Mouse (Mus musculus) heart, adult 8-10 months (tissue): Measurements from ENCODE around the gene Ublcp1. TPM values are rescaled to one million over a fixed set of nuclear protein-coding genes. Genes with fewer than 3 reads are reported as not detected.
A peak's percentile ranks its signal among the peaks of the same experiment; 100 is the strongest.

Experiments
- DNase-seq: peaks from one replicate; pipeline ENCODE4 v3.0.0; 2022; ENCODE audit warnings: low spot score
- total RNA-seq, 4 experiments: library from RNA; stranded (reverse); gene quantifications; 2 replicates each; pipeline ENCODE4 v1.2.4; 2022

Ublcp1 gene
- total RNA-seq, result 10 to 100 TPM; 33.2 to 40.9 (median 39.4) TPM

DNA sequence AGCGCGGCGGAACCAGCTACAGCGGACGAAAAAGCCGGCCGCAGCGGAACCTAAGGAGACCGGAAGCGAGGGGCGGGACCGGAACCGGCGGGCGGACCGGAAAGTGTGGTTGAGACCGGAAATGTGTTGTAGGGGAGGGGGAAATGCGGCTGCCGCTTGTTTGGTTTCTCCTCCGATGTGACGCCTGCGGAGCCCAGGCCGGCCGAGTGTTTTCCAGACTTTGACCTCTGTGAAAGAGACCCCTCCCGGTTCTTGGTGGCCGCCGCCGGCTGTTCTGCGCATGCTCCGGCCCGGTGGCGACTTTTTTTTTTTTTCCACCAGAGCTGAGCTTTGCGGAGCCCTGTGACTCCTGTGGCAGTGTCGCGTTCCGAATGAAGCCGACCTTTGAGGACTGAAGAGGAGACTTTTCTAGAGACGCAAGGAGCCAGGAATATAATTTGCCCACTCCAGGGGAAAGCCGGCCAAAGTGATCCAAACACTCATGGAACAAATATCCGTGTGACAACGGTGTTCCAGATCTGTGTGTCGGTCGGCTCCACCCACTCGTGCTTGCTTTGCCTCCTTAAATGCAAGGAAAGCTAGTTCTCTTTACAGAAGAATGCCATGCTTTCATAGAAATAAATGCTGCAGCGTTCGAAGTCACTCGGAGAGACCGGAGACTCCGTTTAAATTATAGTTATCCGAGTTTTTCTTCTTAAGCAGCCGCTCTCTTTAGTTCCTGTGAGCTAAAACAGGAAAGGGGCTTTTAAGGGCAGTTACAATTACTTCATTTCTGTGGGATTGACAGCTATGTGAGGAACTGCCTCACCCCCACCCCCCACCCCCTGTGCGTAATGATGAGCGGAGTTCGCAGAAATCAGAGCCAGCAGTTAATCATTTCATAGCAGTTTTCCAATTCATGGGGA lies at the start of gene Ublcp1:
Ublcp1 (minus strand) TSS at position 67 of the 905 bp plus-strand sequence.
- DNase-seq, result peak; percentile 94

DNA sequence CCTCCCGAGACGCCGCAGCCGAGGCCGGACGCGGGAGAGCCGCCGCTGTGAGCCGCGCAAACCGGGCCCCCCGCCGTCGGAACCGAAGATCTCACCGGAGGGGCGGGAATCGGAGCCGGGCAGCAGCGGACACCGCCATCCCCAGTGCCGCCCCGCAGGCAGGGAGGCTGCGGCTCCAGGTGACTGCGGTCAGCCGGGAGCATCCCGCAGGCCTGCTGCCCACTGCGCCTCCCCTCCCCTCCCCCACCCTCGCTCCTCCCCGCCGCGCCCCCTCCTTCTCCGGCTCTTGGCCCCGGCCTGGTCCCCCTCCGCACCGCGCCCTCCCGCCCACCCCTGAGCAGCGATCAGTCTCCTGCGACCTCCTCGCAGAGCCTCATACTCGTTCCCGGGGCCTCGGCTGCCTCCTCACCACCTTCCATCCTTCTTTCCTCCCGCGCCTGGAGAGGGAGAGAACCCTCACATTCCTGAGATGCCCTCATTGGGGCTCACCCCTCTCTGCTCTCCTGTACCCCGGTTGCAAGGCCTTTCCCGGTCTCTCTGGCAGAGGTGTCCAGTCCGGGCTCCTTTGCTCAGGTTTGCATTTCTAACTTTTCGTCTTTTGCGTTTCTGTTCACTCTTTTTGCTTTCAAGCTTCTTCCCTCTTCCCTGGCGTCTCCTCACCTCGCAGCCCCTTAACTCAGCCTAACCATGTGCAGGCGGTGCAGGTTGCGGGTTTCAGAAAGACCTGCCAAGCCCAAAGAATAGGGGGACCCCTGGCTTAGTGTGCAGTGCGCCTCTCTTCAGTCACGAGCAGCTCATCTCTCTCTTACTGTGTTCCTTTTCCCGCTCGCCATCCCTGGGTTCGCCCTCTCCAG lies 49.0 kb upstream of the Ublcp1 start:
- no peak for DNase-seq

DNA sequence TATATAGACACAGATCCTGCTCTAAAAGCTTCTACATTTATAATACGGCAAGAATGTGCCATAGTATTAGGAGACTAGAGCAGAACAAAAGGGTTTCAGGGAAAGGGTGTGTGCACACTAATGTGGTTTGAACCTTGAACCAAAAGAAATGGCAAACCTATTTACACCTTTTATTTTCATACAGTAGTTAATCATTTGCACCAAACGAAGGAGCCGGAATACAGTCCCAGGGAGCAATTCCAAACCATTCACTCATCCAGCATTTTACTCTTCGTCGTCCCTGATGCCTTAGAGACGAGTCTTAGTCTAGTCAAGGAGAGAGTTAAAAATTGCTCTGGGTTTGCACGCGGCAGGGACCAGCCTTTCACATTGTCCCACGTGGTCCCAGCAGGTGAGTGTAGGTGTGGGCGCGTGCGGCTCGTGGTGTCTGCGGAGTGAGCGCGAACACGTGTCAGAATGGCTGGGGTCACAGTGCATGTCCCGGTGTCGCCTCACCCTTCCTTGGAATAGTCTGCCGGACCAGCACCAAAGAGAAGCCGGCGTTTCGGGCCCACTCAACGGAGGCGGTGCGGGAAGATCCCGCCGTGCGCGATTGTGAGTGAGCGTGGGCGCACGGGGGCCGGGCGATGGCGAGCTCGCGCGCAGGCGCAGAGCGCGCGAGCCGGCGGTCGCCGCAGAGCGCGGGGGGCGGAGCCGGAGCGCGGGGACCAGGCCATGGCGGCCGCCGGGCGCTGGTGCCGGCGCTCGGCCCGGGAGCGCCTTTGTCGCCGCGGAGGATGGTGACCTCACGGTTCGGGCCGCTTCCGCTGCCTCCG lies 48.2 kb upstream of the Ublcp1 start, which contains the start of gene Rnf145:
Rnf145 (plus strand) TSS at position 684 of the 815 bp plus-strand sequence.
- peak; percentile 44 for DNase-seq

DNA sequence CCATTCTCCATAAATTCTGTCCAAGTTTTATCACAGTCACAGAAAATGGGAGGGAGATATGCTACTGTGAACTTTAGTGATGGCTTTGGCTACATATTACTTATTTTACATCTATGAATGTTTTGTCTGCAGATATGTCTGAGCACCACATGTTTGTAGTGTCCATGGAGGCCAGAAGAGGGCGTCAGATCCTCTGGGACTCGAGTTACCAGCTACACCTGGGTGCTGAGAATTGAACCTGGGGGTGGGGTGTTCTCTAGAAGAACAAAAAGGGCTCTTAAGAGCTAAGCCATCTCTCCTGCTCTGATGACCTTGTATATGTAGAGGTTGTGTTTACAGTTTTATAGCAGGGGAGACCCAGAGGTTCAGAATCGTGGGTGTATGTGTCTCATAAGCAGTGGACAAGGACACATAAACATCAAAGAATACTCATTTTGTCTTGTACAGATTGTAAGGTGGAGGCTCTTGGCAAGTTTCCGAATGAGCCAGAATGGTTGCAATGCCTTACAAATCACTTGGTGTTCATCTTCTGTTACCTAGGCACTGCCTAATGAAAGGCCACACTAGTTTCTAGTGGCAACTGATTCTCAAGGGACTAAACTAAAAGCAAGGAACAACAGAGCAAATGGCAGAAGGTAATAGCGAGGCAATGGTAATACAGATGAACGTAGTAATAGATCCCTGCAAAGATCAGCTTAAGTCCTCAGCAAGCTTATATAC lies 47.4 kb upstream of the Ublcp1 start:
- DNase-seq, result no peak

DNA sequence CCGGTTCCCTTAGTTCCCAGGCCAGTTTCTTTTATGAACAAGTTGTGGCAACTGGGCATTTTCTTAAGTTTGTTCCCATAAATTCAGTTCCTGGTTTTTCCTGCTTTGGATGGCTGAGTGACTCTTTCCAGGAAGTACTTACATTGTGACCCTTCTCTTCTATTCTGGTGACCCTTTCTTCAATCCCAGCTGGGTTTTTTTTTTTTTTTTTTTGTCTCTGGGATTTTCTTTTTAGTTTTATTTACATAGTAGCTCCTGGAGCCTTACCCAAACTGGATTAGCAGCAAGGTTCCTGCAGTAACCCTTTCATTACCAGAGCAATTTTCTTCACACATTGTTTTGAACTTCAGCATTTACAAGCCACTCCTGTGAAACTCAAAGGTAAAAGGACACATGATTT lies 46.1 kb upstream of the Ublcp1 start:
- DNase-seq, result no peak

DNA sequence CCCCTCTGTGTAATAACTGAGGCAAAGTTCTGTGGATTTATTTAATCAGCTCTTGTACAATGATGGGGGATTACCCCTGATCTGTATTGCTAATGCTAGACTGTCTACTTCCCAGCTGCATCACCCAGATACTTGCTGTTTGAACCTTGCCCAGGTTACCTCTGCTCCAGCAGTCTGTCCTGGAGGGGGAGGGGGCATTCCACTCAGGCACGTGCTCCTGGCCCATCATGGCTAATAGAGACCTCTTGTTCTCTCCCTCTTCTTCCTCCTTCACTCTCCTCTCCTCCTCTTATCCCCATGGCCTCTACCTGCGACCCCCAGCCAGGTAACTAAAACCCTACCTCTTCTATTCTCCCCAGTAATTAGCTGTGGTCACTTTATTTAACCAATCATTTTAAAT lies 44.4 kb upstream of the Ublcp1 start:
- no peak for DNase-seq

DNA sequence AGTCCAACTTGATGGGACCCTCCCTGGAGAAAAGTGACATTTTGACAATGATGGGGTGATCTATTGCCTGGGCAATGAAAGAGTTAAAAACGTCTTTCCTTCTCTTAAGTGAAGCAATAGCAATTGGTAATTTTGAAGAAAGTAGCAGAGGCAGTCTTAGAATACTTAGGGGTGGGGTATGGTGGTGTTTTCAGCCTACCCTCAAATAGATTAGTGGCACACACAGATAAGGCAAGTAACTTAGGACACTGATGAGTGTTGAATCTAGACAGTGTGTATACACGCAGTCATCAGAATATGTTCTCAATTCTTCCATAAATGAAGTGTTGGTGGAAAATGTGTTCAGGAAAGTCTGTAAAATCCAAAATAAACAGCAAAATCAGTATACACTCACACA lies 42.7 kb upstream of the Ublcp1 start:
- DNase-seq, result no peak

DNA sequence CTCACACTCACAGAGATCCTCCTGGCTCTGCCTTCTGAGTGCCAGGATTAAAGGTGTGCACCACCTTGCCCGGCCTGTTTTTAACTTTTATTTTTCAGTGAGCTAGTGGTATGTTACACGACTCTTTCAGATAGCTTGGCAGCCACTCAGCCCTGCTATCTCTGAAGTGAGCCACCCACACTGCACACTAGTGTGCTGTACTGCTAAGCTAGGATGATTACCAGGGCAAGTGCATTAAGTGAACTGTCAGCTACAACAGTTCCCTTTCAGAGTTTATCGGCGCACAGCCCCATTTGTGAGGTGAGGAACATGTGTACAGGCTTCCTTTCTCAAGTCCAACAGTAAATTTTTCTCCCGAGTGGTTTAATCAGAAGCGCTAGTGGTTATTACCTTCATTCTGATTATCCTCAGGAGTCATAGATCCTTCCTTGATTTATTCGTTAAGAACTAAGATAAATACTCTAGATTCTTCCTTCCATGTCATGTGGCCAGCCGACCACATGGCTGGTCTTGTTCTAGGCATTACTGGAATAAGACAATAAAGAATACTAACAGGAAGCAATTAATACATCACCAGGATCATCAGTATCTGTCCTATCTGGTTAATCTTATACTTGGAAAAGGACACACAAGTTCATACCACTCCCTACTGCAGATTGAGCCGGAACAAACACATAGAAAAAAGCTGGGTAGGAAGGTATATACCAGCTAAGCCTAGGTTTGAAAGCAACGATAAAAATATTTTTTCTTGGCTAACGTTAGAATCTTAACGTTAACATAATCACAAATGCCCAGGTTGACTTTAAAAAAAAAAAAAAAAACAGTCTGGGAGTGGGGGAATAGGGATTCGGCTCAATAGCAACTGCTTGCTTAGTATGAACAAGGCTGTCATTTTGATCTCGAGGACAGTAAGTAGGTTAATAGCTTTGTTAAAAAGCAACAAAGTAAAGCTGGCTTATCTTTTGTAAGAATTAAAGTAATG lies 42.0 kb upstream of the Ublcp1 start:
- no peak for DNase-seq

DNA sequence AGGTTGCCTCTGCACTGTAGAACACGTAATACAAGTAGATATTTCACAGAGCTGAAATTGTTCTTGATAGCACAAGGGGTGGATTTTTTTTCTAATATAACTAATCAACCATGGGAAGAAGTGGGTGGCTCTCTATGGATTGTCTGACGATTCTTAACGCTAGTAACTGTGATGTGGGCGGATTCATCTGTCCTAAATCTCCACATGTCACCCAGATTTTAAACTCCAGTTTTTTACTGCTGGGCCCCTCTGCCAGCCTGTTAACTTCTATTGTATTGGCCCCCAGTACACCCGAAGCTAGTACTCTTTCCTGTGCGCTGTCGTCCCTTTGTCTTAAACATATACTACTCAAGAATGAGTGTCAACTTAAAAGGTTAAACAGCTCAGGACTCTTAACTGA lies 40.1 kb upstream of the Ublcp1 start:
- DNase-seq, result no peak

DNA sequence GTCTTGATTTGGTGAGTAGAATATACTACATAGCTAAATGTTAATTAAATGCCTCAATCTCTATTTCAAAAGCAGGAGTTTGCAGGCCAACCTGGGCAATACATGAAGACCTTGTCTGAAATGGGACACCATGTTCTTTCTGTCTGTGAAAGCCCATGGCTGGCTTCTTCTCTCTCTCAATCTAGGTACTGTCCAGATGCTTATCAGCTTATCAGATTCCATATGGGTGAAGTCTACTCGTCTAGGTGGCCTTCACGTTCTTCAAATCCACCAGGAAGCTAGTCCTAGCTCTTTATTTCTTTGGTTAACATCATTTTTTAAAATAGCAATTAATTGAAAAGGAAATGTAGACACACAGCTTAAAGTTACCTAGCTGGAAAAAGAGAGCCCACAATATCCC lies 39.6 kb upstream of the Ublcp1 start:
- no peak for DNase-seq

DNA sequence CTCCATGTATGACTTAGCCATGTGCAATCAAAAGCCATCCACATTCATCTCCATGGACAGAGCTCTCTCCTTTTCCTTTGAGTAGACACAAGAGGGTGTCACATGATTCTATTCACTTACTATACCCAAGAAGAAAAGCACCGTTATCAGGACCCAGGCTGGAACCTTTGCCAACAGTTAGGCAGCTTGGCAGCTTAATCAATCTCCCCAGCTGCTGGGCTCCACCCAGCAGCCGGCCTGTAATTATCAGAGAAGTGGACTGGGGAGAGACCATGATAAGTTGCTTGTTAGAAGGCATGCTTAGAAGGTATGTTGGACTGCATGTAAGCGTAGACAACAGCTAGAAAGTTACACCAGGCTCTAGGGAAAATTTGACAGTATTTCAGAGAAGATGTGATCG lies 38.6 kb upstream of the Ublcp1 start:
- no peak for DNase-seq

DNA sequence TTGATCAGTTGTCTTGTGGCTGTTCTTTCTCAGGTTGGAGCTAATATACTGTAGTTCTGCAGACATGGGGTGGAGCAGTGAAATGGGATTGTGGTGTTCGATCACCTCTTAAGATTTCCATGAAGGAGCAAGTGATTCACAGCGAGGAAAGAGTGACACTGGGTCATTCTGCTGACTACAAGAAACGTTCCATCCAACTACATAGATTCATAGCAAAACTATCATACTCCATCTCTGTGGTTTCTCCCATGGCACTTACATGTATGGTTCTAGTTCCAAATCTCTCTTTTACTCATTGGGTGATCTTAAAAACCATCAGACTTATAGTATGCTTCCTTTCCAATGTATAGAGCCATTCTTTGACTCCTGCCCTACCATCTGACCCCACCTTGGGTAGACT lies 34.5 kb upstream of the Ublcp1 start:
- no peak for DNase-seq

DNA sequence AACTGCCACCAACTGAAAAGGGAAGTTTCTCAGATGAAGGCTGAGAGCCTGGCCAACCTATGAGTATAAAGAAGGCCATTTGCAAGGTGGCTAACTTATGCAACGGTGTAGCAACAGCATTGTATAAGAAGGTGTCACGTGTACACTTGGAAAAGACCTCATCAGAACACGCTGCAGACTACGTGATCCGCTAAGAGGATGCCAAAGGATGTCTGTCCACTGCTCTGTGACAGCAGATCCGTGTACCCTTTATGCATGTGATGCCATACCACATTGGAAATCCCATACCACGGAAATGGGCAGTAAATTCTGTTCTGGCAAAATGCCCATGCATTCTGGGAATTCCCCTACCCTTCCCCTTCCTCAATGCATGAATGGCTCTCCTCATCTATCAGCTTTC lies 33.8 kb upstream of the Ublcp1 start:
- DNase-seq, result no peak

DNA sequence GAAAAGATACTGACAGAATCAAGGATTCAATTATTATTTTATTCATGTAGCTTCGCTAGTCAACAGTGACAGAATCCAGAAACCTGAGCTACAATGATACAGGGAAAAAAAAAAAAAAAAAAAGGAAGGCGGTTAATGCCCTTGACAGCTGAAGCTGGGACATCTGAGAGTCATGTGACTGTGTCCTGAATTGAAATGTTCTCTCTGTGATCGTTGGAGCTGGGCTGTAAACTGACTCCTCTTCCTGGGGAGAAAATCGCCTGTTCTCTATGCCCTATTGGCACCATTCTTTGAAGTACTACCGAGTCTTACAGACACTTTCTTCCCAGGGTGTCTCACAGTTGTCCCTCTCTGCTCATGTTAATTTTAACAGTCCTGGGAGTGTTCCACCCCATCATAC lies 32.6 kb upstream of the Ublcp1 start:
- DNase-seq, result no peak

DNA sequence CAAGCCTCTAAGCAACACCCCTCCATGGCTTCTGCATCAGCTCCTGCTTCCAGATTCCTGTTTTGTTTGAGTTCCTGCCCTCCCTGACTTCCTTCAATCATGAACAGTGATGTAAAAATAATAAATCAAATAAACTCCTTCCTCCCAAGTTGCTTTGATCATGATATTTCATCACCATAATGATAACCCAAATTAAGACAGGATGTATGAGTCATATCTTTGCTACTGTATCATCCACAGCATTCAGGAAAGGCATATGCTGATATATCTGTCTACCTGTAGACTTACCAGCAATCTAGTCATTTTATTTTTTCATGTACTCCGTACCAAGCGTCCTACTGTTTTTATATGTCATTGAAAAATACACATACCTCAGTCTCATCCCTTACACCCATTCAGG lies 31.2 kb upstream of the Ublcp1 start:
- DNase-seq, result no peak

DNA sequence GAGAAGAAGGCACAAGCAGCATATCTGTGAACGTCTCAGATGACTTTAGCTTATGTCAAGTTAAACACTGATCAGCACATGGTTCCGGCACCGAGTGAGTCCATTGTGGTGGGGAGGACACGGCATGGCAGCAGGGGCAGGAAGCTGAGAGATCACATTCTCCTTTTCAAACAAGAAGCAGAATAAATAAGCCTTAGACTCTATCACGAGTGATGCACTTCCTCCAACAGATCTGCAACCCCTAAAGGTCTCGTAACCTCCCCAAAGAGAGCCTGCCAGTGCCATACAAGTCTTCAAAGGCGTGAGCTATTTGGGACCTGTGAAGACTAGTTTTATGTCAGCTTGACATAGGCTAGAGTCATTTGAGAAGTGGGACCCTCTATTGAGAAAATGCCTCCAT lies 30.7 kb upstream of the Ublcp1 start:
- DNase-seq, result no peak

DNA sequence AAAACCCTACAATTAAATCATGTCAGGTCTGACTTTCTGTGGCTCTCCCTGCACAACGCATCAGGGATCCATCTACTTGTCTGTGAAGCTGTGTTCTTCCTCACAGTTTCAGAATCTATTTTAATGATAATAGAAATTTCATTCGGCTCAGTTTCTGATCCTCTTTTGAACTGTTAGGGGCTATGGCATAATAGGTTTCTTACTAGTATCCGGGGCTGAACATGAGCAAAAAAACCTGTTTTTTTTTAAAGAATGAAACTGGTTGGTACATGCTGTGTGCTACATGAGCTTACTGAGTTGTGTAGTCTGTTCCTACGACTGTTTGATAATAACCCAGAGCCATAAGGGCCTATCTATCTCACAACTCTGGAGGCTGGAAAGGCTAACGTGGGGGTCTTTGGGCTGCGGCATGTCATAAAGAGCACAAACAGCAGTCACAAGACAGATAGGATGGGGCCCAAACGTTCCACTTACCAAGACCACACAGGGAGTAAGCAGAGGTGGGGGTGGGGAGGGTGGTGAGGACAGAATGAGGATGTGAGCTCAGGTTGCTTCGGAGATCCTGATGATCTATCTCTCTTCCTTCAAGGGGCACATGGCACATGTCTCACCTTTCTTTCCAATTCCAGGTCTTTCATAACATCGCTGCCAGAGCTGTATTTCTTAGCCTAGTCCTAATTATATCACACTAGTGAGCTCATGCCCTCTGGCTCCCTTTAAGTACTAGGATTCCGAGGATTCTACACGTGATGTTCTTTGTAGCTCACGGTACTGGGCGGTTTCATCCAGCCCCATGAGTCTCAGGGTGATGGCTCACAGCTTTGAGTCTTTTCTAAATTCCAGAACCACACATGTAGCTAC lies 28.3 kb upstream of the Ublcp1 start:
- no peak for DNase-seq

DNA sequence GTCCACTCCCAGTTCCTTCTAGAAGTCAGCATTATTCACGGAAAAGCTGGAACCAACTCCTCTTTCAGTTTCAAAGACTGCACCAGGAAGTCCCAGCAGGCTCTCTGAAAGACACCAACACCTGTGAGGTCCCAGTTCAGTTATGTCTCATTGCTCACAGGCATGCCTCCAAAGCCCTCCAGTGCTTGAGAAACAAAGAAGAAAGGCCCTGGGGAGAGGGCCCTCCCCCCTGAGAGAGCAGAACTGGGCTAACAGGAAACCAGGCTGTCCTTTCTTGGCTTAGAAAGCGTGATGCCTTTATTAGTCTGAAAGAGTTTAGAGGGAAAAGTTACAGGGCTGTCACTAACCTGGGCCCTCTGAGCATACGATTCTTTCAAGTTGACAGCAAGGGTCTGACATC lies 25.9 kb upstream of the Ublcp1 start:
- DNase-seq, result peak; percentile 23
